Mouse (Mus musculus): Measurements from ENCODE around the gene Dnm3.

DNA sequence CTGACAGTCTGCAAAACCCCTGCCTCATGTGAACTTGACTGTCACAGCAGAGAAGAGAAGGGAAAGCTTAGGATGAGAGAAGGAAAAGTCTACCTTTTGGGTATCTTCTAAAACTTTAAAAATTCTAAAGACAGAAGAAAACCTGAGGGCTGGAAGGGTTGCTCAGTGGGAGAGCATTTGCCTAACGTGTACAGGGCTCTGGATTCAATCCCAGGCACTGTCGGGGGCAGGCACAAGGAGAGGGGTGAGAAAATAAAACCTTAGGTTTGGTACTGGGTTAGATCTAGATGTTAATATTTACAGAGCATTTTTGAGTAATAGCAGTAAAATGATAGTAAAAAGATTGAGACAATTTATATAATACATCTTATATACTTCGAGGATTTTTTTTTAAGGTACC, 353.4 kb downstream of the Dnm3 start:
- TF ChIP-seq CTCF (IDR thresholded peaks at IDR 0.05; ENCODE audit: borderline replicate concordance, extremely low read depth, insufficient read depth, insufficient read length) = no peak
- no peak for TF ChIP-seq POLR2A (IDR thresholded peaks at IDR 0.05; ENCODE audit: borderline replicate concordance, extremely low read depth, insufficient read depth, insufficient read length, poor library complexity, severe bottlenecking)
